Mouse (Mus musculus): ENCODE measurements around the gene Nup43. TPM values are rescaled to one million over a fixed set of nuclear protein-coding genes. Genes with fewer than 3 reads are reported as not detected.

The Nup43 gene
- total and polyA plus RNA-seq, 3 experiments: 1.8 to 53.4 (median 37.9) TPM

DNA sequence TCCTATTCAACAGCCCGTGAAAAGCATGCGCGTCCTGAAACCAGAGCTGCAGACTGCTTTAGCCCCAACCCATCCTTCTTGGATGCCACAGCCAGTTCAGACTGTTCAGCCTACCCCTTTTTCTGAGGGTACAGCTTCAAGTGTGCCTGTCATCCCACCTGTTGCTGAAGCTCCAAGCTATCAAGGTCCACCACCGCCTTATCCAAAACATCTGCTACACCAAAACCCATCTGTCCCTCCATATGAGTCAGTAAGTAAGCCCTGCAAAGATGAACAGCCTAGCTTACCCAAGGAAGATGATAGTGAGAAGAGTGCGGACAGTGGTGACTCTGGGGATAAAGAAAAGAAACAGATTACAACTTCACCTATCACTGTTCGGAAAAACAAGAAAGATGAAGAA is 35.3 kb downstream of the Nup43 start:
- ATAC-seq (ENCODE audit: extremely low read depth, insufficient number of reproducible peaks, low FRiP score, poor library complexity, severe bottlenecking): no peak
- no peaks in the 10 kb centered on the region for H3K27me3 ChIP-seq (ENCODE audit: insufficient read depth, low read length)
- H3K4me3 ChIP-seq (ENCODE audit: low read depth, low read length): no peak overlapping the region
- H3K36me3 ChIP-seq (replicated peaks): peaks cover 92% of the 10 kb centered on the region
- 0 out of 2 replicates have a peak, but pooled peaks cover 3% of the 10 kb centered on the region for H3K4me1 ChIP-seq (ENCODE audit: insufficient read depth, low read depth, low read length)
- H3K9me3 ChIP-seq (replicated peaks): no peaks in the 10 kb centered on the region
- TF ChIP-seq GATA1 (IDR thresholded peaks at IDR 0.05; ENCODE audit: borderline replicate concordance, low read length) (no peak), CTCF (IDR thresholded peaks at IDR 0.05; ENCODE audit: low read depth, low read length) (no peak)
- no peak for DNase-seq (ENCODE audit: low spot score)

- H3K36me3 ChIP-seq (replicated peaks): peaks cover 84% of the 10 kb centered on the region
- TF ChIP-seq TAL1 (conservative IDR thresholded peaks at IDR 0.05; ENCODE audit: low read depth, low read length) (no peak), POLR2AphosphoS5 (IDR thresholded peaks at IDR 0.05; ENCODE audit: insufficient replicate concordance, low read depth, low read length) (no peak), GATA1 (IDR thresholded peaks at IDR 0.05; ENCODE audit: borderline replicate concordance, low read length) (no peak), GATA2 (IDR thresholded peaks at IDR 0.05; ENCODE audit: borderline replicate concordance, low read depth, low read length) (no peak), CTCF (IDR thresholded peaks at IDR 0.05; ENCODE audit: low read depth, low read length) (no peak)
- H3K9me3 ChIP-seq (replicated peaks): no peaks in the 10 kb centered on the region
- H3K4me1 ChIP-seq (ENCODE audit: insufficient read depth, low read depth, low read length): peaks cover 3% of the 10 kb centered on the region
- DNase-seq (ENCODE audit: low spot score) (no peak), ATAC-seq (ENCODE audit: extremely low read depth, insufficient number of reproducible peaks, low FRiP score, poor library complexity, severe bottlenecking) (no peak)
- H3K27me3 ChIP-seq (ENCODE audit: insufficient read depth, low read length): no peaks in the 10 kb centered on the region
- no peak overlapping the region for H3K4me3 ChIP-seq (ENCODE audit: low read depth, low read length)
Observed at GRCm38 (mm10) chr10:7710121-7710520, 42.8 kb downstream of the Nup43 start.

- DNase-seq (ENCODE audit: low spot score): no peak
- peaks cover 75% of the 10 kb centered on the region for H3K36me3 ChIP-seq (replicated peaks)
Observed at GRCm38 (mm10) chr10:7712506-7712905, 45.2 kb downstream of the Nup43 start.

DNA sequence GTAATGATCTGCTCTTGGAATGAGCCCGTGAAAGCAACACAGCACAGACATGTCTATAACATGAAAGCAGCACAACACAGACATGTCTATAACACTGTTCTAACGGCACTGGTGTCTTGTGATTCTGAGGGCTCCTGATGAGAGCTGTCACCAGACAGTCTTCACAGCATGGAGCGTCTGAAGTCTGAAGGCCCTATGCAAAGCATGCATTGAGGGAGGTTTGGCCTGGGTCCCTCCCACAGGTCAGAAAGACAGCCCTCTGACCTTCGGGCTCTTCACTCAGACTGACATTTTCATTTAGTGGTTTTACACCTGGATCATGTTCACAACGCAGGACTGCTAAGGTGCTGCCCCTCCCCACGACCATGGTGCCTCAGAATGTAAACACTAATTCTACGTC is 47.8 kb downstream of the Nup43 start:
- peaks cover 66% of the 10 kb centered on the region for H3K36me3 ChIP-seq (replicated peaks)
- H3K27me3 ChIP-seq (ENCODE audit: insufficient read depth, low read length): no peaks in the 10 kb centered on the region

More at GRCm38 (mm10) chr10:7712506-7712905, 45.2 kb downstream of the Nup43 start:
- ATAC-seq (ENCODE audit: extremely low read depth, insufficient number of reproducible peaks, low FRiP score, poor library complexity, severe bottlenecking): no peak
- no peak for TF ChIP-seq GATA2 (IDR thresholded peaks at IDR 0.05; ENCODE audit: borderline replicate concordance, low read depth, low read length)
- TF ChIP-seq CTCF (IDR thresholded peaks at IDR 0.05; ENCODE audit: low read depth, low read length): no peak
- no peak for TF ChIP-seq POLR2AphosphoS5 (IDR thresholded peaks at IDR 0.05; ENCODE audit: insufficient replicate concordance, low read depth, low read length)
- TF ChIP-seq GATA1 (IDR thresholded peaks at IDR 0.05; ENCODE audit: borderline replicate concordance, low read length): no peak
- no peak for TF ChIP-seq TAL1 (conservative IDR thresholded peaks at IDR 0.05; ENCODE audit: low read depth, low read length)
- no peak overlapping the region for H3K4me3 ChIP-seq (ENCODE audit: low read depth, low read length)
- no peaks in the 10 kb centered on the region for H3K9me3 ChIP-seq (replicated peaks)
- no peaks in the 10 kb centered on the region for H3K27me3 ChIP-seq (ENCODE audit: insufficient read depth, low read length)
- H3K4me1 ChIP-seq (ENCODE audit: insufficient read depth, low read depth, low read length): peaks cover 3% of the 10 kb centered on the region

GRCm38 (mm10) chr10:7725751-7726500 is 58.6 kb downstream of the Nup43 start, which contains the start of gene Katna1:
Gene Katna1 (plus strand): TSS chr10:7726000.
- Histone ChIP-seq H3K4me1 (ENCODE audit: insufficient read depth, low read depth, low read length) (peaks cover 17% of the 10 kb centered on the region), H3K36me3 (replicated peaks) (peaks cover 24% of the 10 kb centered on the region), H3K9me3 (replicated peaks) (no peaks in the 10 kb centered on the region), H3K4me3 (ENCODE audit: low read depth, low read length) (peak within 1 kb of the TSS; percentile 81), H3K27me3 (ENCODE audit: insufficient read depth, low read length) (peaks cover 5% of the 10 kb centered on the region)
- TF ChIP-seq CTCF (IDR thresholded peaks at IDR 0.05; ENCODE audit: low read depth, low read length) (no peak), TAL1 (conservative IDR thresholded peaks at IDR 0.05; ENCODE audit: low read depth, low read length) (no peak), GATA2 (IDR thresholded peaks at IDR 0.05; ENCODE audit: borderline replicate concordance, low read depth, low read length) (no peak), GATA1 (IDR thresholded peaks at IDR 0.05; ENCODE audit: borderline replicate concordance, low read length) (no peak)
- peak; percentile 97 for ATAC-seq (ENCODE audit: extremely low read depth, insufficient number of reproducible peaks, low FRiP score, poor library complexity, severe bottlenecking)
- peak; percentile 83 for DNase-seq (ENCODE audit: low spot score)

More for the DNA sequence above, 47.8 kb downstream of the Nup43 start:
- ATAC-seq (ENCODE audit: extremely low read depth, insufficient number of reproducible peaks, low FRiP score, poor library complexity, severe bottlenecking): no peak
- H3K4me3 ChIP-seq (ENCODE audit: low read depth, low read length): no peak overlapping the region
- no peak for DNase-seq (ENCODE audit: low spot score)
- no peaks in the 10 kb centered on the region for H3K9me3 ChIP-seq (replicated peaks)
- H3K4me1 ChIP-seq (ENCODE audit: insufficient read depth, low read depth, low read length): no peaks in the 10 kb centered on the region
- no peak for TF ChIP-seq CTCF (IDR thresholded peaks at IDR 0.05; ENCODE audit: low read depth, low read length)
- no peak for TF ChIP-seq GATA1 (IDR thresholded peaks at IDR 0.05; ENCODE audit: borderline replicate concordance, low read length)
- TF ChIP-seq GATA2 (IDR thresholded peaks at IDR 0.05; ENCODE audit: borderline replicate concordance, low read depth, low read length): no peak
- TF ChIP-seq POLR2AphosphoS5 (IDR thresholded peaks at IDR 0.05; ENCODE audit: insufficient replicate concordance, low read depth, low read length): no peak
- TF ChIP-seq TAL1 (conservative IDR thresholded peaks at IDR 0.05; ENCODE audit: low read depth, low read length): no peak

DNA sequence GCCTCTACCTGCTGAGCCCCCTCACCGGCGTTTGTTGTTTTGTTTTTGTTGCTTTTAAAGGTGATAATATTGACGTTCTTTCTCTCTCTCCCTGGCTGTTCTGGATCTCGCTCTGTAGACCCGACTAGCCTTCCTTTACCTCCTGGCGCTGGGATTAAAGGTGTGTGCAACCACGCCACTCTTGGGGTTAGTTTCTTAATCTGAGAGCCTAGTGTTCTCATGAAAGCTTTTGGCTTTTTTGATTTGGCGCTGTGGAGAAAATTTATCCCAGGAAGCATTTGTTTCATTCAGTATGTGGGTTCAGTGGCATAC is 59.2 kb downstream of the Nup43 start:
- Histone ChIP-seq H3K4me3 (ENCODE audit: low read depth, low read length) (peak overlapping the region; percentile 81), H3K9me3 (replicated peaks) (no peaks in the 10 kb centered on the region), H3K4me1 (ENCODE audit: insufficient read depth, low read depth, low read length) (peaks cover 17% of the 10 kb centered on the region), H3K36me3 (replicated peaks) (peaks cover 24% of the 10 kb centered on the region), H3K27me3 (ENCODE audit: insufficient read depth, low read length) (peaks cover 5% of the 10 kb centered on the region)
- no peak for DNase-seq (ENCODE audit: low spot score)
- ATAC-seq (ENCODE audit: extremely low read depth, insufficient number of reproducible peaks, low FRiP score, poor library complexity, severe bottlenecking): no peak
- TF ChIP-seq CTCF (IDR thresholded peaks at IDR 0.05; ENCODE audit: low read depth, low read length) (no peak), TAL1 (conservative IDR thresholded peaks at IDR 0.05; ENCODE audit: low read depth, low read length) (no peak), GATA2 (IDR thresholded peaks at IDR 0.05; ENCODE audit: borderline replicate concordance, low read depth, low read length) (no peak), POLR2AphosphoS5 (IDR thresholded peaks at IDR 0.05; ENCODE audit: insufficient replicate concordance, low read depth, low read length) (no peak), GATA1 (IDR thresholded peaks at IDR 0.05; ENCODE audit: borderline replicate concordance, low read length) (no peak)

Data from G1E (cell line).